Mouse (Mus musculus): Measurements from ENCODE around the gene Hnf1a. TPM values are rescaled to one million over a fixed set of nuclear protein-coding genes. Genes with fewer than 3 reads are reported as not detected.
"Not testable (repeated sequence)": the region's sequence is repeated elsewhere in the genome, so short reads cannot be mapped to it uniquely, and the experiment has no call there.

Hnf1a gene
- total RNA-seq, 1 experiment from 2014 or later, result not detected

DNA sequence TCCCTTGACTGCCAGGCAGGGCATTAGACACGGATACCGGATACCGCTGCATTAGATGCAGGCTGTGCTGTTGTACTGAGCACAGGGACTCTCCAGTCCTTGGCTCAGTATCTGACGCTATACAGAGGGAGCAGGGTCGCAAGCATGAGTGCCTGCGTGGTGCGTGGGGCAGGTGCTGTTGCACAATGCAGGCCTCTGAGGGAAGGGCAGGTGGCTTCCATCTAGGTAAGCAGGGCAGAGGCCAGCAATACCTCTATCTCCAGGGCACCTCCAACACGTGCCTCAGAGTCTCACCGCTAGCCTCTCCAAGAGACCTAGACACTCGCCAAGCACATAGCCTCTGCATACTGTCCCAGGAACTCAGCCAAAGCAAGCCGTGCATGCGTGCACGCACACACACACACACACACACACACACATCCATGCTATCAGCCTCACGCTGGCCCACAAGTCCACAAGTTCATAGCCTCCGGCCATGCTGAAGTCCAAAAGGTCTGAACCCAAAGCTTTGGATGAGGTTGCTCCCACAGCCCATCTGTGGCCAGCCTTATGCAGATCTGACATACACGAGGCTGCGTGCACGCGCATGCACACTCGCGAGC lies 19.5 kb downstream of the Hnf1a start:
- no peak for ATAC-seq (ENCODE audit: extremely low read depth, insufficient number of reproducible peaks, low FRiP score, poor library complexity, severe bottlenecking)

DNA sequence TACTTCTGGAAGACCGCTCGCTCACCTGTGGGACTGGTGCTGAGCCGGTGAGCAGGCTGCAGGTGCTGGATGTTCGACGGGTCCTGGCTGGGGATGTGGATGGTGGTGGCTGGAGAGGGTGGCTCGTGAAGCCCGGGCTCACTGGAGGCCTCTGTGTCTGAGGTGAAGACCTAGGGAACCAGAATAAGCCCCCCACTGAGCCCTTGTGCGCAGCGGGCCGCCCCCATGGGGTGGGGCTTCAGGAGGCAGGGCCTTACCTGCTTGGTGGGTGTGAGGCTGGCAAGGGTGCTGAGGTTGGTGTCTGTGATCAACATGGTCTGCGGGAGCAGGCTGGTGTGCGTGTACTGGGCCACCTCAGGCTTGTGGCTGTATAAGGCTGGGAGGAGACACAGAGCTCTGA lies 20.2 kb downstream of the Hnf1a start:
- no peak for ATAC-seq (ENCODE audit: extremely low read depth, insufficient number of reproducible peaks, low FRiP score, poor library complexity, severe bottlenecking)

DNA sequence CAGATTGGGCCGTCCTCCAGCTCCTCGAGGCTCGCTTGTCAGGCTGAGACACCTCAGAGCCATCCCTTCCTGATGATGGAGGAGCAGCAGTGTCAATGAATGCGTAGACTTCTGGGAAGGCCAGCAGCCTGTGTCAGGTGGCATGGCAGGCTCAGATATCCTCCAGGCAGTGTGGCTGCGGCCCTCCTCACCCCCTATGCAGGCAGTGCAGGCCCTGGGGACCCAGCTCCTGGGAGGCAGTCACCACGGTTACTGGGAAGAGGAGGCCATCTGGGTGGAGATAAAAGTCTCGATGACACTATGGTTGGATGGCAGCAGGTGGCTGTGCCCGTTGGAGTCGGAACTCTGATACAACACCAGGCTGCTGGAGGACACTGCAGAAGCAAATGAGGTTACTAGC lies 21.1 kb downstream of the Hnf1a start:
- ATAC-seq (ENCODE audit: extremely low read depth, insufficient number of reproducible peaks, low FRiP score, poor library complexity, severe bottlenecking), result no peak

DNA sequence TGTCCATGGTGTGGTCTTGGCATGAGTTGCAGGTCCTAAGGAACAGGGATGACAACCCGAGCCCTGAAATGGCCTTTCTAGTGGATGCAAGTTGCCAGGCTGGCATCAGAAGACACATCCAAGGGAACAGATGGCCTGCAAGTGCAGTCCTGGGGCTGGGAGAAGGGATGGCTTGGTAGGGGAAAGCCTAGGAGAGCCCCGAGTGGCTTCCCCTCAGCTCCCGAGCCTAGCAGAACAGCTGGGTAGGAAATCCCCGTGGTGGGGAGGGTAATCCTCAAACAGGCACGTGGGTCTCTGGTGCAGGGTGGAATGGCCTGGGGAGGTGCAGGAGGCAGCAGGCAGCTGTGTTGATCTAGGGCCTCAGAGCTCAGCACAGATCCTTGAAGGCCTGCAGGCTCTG lies 21.6 kb downstream of the Hnf1a start:
- ATAC-seq (ENCODE audit: extremely low read depth, insufficient number of reproducible peaks, low FRiP score, poor library complexity, severe bottlenecking), result no peak

DNA sequence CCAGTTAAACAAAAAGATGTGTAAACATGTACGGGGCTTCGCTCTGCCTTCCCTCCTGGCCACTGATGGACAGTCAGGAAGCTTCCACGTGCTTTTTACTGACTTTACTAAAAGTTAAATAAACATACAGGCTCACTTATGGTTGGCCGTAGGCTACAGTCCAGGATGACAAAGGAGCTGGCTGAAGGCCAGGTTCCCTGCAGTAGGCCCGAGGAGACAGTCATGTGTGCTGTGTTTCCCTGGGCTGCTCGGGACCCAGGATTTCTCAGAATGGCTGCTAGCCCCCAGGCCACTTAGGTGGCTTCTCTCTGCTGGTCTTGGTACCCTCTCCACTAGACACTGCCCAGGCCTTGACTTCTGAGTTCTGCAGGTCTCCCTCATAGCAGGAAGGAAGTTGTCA lies 22.0 kb downstream of the Hnf1a start:
- no peak for ATAC-seq (ENCODE audit: extremely low read depth, insufficient number of reproducible peaks, low FRiP score, poor library complexity, severe bottlenecking)

DNA sequence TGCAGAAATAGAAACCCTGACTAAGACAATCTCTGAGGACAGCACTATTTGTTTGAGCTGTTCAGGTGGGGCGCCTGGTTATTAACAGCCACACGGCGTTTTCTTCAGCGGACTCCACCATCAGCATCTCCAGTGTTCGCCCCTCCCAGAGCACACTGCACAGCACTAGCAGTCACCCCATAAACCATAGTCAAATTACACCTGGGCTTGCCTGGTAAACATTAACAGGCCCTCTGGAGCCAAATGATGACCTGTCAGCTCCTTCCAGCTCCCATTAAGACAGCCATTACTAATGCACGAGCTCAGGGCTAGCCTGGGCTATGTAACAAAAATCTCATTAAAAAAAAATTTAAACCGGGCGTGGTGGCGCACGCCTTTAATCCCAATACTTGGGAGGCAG lies 25.8 kb downstream of the Hnf1a start:
- no peak for ATAC-seq (ENCODE audit: extremely low read depth, insufficient number of reproducible peaks, low FRiP score, poor library complexity, severe bottlenecking)

DNA sequence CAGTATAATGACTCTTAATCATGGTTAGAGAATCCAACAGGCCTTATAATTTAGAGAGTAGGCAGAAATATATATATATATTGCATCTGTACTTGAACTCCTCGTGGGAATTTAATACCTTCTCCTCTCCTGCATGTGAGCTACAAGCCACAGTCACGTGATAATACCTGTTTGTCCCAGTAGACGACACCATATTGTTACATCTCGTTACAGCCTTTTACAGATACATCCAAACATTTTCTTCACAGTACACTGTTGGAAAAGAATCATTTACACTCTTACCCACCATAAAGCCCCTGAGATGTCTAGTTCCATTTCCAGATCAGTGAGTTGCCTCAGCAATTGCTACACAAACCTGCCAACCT lies 28.1 kb downstream of the Hnf1a start:
- no peak for ATAC-seq (ENCODE audit: extremely low read depth, insufficient number of reproducible peaks, low FRiP score, poor library complexity, severe bottlenecking)

DNA sequence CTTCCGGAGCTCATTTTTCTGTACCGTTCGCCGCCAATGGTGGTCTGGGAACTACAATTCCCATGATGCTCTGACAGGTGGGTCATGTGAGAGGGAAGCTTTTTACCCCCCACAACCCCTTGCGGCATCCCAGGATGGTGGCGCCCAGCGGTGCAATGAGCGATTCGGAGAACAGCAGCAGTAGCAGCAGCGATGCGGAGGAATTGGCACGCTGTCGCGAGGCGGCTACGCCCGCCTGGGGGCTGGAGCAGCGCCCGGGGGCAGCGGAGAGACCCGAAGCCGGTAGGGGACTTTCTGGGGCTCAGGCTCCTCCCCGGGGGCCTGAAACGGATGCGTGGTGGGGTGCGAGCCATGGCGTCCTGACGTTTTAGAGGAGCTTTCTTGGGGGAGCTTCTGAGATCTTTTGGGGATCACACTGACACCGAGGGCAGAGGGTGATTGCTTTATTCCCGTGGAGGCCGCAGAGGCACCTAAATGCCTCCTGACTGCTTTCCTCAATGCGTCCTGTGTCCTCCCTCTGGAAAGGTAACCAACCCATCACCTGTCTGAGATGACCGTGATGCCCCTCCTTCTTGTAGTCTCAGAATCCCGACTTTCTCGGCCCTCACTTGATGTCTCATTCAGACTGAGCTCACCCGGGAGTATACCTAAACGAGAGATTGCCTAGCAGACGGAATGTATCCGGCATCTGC lies 28.7 kb downstream of the Hnf1a start, which contains the start of gene 2210016L21Rik:
Gene 2210016L21Rik (plus strand): TSS at position 85 of the 692 bp plus-strand sequence.
- ATAC-seq (ENCODE audit: extremely low read depth, insufficient number of reproducible peaks, low FRiP score, poor library complexity, severe bottlenecking), result peak; percentile 99

DNA sequence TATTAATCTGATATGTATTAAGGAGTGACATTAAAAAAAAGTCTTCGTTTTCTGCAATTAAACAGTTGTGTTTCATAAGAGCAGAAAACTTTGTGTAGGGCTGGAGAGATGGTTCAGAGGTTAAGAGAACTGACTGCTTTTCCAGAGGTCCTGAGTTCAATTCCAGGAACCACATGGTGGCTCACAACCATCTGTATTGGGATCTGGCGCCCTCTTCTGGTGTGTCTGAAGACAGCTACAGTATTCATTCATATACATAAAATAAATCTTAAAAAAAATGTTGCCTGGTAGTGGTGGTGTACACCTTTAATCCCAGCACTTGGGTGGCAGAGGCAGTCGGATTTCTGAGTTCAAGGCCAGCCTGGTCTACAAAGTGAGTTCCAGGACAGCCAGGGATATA lies 29.8 kb downstream of the Hnf1a start:
- not testable (repeated sequence) for ATAC-seq (ENCODE audit: extremely low read depth, insufficient number of reproducible peaks, low FRiP score, poor library complexity, severe bottlenecking)

DNA sequence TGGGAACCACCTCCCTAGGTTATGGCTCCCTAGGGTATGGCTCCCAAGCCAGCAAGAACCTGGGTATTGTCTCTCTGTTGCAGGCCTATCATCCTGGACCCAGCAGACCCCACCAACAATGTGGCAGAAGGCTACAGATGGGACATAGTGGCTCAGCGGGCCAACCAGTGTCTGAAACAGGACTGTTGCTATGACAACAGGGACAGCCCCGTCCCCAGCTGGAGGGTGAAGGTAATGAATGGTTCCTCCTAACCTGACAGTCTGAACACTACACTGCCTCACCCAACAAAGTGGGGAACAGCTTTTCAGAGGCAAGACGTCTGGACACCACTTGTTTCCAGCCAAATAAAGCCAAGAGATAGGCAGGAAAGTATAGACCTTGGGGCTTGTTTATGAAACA lies 35.1 kb downstream of the Hnf1a start:
- no peak for ATAC-seq (ENCODE audit: extremely low read depth, insufficient number of reproducible peaks, low FRiP score, poor library complexity, severe bottlenecking)

DNA sequence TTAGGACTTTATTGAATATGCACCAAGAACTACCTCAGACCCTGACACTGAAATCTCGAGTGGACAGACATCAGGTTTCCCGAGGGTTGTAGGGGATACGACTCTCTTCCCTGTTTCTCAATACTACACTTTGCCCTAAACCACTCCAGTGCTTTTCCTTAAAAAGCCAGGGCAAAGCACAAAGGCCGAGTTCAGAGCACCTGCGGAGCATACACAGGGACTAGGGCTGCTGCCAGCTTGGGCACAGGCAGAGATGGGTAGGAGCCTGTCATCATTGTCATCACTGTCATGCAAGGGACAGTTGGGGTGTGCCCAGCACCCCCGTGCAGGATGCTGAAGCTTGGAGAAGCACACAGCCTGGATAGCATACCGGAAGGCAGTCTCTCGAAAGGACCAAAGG lies 37.7 kb downstream of the Hnf1a start:
- ATAC-seq (ENCODE audit: extremely low read depth, insufficient number of reproducible peaks, low FRiP score, poor library complexity, severe bottlenecking), result no peak

DNA sequence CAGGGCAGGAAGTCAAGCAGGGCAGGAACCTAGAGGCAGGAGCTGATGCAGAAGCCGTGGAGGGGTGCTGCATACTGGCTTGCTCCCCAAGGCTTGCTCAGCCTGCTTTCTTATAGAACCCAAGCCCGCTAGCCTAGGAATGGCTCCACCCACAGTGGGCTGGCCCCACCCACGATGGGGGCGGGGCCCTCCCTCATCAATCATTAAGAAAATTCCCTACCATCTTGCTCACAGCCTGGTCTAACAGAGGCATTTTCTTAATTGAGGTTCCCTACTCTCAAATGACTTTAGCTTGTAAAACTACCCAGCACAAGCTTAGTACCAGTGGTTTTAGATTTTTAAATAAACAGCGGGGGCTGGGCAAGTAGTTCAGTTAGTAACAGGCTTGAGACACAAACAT lies 39.3 kb downstream of the Hnf1a start:
- no peak for ATAC-seq (ENCODE audit: extremely low read depth, insufficient number of reproducible peaks, low FRiP score, poor library complexity, severe bottlenecking)

DNA sequence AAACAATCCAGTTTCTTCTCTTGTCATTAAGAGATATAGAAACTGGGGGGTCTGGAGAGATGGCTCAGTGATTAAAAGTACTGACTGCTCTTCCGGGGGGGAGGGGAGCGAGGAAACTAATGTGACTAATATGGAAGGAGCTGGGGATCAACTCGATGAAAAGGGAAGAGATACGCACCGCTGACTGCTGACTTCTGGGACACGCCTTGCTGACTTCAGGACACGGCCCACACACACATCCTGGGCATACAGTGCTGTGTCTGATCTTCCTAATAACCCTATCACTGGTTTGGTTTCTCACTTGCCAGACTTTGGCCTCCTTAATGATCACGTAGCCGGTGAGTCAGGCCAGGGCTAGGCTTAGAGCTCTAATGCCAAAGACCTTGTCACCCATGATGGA lies 44.1 kb downstream of the Hnf1a start:
- no peak for ATAC-seq (ENCODE audit: extremely low read depth, insufficient number of reproducible peaks, low FRiP score, poor library complexity, severe bottlenecking)

DNA sequence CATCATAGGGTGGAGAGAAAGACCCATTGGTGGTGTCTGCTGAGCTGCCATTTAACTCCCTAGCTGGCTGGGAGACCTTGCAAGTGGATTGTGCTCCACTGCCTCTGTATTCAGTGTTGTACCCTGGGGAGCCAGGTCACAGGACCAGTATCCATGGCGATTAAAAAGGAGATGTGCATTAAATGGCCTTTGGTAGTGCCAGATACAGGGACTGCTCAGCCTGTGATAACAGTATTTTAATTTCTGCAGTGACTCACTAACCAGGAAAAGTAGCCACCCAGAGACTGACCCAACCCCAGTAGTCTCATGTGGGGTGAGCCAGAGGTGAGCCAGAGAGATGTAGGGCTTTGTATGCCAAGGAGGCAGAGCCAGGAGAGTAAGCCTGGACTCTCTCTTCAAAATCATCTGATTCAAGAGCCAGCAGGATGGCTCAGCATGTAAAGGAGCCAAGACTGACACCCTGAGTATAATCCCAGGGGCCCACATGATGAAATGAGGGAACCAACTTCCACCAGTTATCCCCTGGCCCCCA lies 44.7 kb downstream of the Hnf1a start:
- no peak for ATAC-seq (ENCODE audit: extremely low read depth, insufficient number of reproducible peaks, low FRiP score, poor library complexity, severe bottlenecking)

DNA sequence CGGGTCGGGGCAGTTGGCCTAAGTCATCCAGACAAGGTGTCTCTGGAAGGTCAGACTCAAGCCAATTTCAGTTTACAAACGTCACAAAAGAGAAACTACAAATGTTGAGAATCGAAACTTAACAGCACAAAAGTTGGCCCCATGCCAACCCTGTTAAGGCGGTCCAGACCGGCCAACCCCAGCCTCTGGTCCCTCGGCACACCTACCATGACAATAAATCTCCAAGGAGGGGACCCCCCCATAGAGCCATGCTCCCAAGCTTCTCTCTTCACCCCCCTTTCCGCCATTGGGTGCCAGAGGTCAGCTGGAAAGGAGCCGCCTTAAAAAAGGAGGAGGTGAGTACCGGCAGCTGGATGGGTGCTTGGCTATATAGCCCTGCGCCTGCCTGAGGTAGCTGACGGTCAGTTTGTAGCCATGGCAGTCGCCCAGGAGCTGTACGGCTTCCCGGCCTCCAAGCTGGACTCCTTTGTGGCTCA lies 47.9 kb downstream of the Hnf1a start, which contains the start of gene Oasl1:
Gene Oasl1 (plus strand): TSS at position 243 of the 476 bp plus-strand sequence.
- ATAC-seq (ENCODE audit: extremely low read depth, insufficient number of reproducible peaks, low FRiP score, poor library complexity, severe bottlenecking), result peak; percentile 20

DNA sequence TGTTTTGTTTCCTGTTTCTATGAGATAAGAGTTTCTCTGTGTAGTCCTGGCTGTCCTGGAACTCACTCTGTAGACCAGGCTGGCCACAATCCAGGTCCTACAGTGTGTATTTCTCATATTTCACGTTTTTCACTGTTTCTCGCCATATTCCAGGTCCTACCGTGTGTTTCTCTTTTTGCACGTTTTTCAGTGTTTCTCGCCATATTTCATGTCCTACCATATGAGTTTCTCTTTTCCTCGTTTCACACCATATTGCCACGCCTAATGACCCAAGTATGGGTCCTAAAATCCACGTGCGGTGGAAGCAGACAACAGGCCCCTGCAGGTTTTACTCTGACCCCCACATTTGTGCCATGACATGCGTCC lies 48.5 kb downstream of the Hnf1a start:
- ATAC-seq (ENCODE audit: extremely low read depth, insufficient number of reproducible peaks, low FRiP score, poor library complexity, severe bottlenecking), result peak; percentile 17; the same call in 1 of the 2 replicates

DNA sequence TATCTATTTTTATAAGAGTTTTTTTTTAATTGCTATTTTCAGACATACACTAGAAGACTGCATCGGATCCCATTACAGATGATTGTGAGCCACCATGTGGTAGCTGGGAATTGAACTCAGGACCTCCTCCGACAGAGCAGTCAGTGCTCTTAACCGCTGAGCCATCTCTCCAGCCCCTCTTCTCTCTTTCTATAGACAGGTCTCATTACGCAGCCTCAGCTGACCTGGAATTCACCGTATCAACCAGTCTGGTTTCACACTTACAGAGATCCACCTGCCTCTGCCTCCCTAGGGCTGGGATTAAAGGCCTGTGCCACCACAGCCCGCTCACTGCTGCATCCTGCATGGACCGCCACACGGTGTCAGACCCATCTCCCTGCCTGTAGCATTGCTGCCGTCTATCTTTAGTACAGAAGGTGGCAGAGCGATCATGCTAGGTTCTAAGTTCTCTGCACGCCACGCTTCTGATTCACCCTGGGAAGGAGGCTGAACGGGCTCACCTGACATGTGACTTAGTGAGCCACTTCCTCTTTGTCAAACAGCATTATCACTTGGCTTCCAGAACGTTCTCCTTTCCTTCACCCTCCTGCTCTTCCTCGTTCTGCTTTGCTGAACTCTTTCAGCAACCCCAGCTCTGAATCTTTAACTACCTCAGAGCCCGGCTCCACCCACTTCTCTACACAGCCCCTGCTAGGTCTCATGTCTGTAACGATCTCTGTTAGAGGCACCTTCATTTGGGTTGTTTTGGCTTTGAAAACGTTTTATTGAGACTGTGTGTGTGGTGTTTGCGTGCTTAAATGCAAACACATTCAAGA lies 49.1 kb downstream of the Hnf1a start:
- ATAC-seq (ENCODE audit: extremely low read depth, insufficient number of reproducible peaks, low FRiP score, poor library complexity, severe bottlenecking), result peak; percentile 86

DNA sequence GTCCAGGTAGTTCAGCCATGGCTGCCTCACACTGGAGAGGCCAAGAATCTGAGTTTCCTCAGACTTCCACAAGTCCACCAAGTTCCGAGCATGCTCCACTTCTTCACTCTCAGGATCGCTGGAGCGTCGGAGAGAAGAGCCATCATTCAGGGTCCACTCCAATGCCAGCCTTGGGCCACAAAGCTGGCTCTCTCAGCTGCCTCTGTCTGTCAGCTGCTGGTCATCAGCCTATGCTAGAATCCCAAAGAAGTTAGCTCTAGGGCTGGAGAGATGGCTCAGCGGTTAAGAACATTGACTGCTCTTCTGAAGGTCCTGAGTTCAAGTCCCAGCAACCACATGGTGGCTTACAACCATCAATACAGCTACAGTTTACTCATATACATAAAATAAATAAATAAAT lies 53.5 kb downstream of the Hnf1a start:
- ATAC-seq (ENCODE audit: extremely low read depth, insufficient number of reproducible peaks, low FRiP score, poor library complexity, severe bottlenecking), result not testable (repeated sequence)

DNA sequence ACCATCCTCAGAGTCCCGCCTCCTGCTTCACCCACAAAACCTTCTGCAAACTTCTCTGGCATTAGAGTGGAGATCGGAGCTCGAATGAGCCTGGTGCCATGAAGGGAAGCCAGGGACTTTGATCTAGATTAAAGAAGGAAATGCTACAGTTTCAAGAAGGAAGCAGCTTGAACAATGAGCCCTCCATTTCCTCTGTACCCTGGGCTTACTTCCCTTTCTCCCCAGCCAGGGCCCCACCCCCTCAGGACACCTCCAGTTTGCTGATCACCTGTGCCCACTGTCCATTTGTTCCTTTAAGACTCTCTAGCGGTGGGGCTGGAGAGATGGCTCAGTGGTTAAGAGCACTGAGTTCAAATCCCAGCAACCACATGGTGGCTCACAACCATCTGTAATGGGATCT lies 54.1 kb downstream of the Hnf1a start:
- ATAC-seq (ENCODE audit: extremely low read depth, insufficient number of reproducible peaks, low FRiP score, poor library complexity, severe bottlenecking), result peak; percentile 61; the same call in 1 of the 2 replicates

DNA sequence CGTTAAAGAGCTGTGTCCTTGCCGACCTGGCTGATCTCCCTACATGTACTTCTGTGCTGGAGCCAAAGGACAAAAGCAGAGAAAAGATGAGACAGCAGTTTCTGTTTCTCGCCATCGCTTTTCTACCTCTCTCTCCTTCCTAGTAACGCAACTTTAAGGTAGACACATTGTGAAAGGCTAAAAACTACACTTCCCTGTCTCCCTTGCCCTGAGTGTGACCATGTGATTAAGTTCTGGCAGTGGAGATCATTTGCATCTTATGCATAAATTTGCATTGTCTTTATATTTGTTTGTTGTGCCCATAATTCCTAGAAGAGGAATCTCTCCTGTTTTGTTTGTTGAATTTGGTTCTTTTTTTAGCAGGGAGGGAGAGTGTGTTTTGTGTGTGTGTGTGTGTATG lies 55.0 kb downstream of the Hnf1a start:
- no peak for ATAC-seq (ENCODE audit: extremely low read depth, insufficient number of reproducible peaks, low FRiP score, poor library complexity, severe bottlenecking)

Measured in neutrophil, adult 5-6 weeks (primary cell).